Mouse (Mus musculus) liver, postnatal 0 days (tissue): ENCODE measurements at regions not wholly inside any gene's neighbourhood (a gene's known extent, or its start where the extent isn't known, plus 50 kb on each side); places are given as distances from the start of the nearest gene placed in this dataset.

Experiments used
- ATAC-seq: fragments of 200-750 bp; cut with Nextera tagmentation; 2 replicates; pipeline ENCODE4 v1.8.0; 2017; ENCODE audit warnings: mild to moderate bottlenecking, moderate library complexity
- DNase-seq: peaks from one replicate; pipeline ENCODE4 v3.0.0-alpha.2; 2016
- H3K27ac ChIP-seq: fragments of 300-500 bp; sonication (generic); 2 replicates; pipeline ENCODE4 v1.5.1; 2014; ENCODE audit warnings: antibody characterized with exemption, moderate library complexity, mild to moderate bottlenecking, low read depth
- H3K27me3 ChIP-seq: fragments of 300-500 bp; sonication (generic); 2 replicates; pipeline ENCODE4 v1.6.1; 2014; ENCODE audit warnings: low read length, control low read depth, mixed read lengths; ENCODE audit not compliant: insufficient read depth
- H3K36me3 ChIP-seq: fragments of 300-500 bp; sonication (generic); replicated peaks from 2 replicates; pipeline ENCODE4 v1.6.1; 2014; ENCODE audit warnings: mild to moderate bottlenecking, control low read depth, low read length, moderate library complexity, mixed read lengths; ENCODE audit not compliant: insufficient read depth
- H3K4me1 ChIP-seq: fragments of 300-500 bp; sonication (generic); 2 replicates; pipeline ENCODE4 v1.6.1; 2014; ENCODE audit warnings: antibody characterized with exemption, mild to moderate bottlenecking, control low read depth; ENCODE audit not compliant: insufficient read depth
- H3K4me2 ChIP-seq: fragments of 300-500 bp; sonication (generic); 2 replicates; pipeline ENCODE4 v1.6.1; 2014; ENCODE audit warnings: low read depth, mild to moderate bottlenecking, low read length, moderate library complexity, mixed read lengths
- H3K4me3 ChIP-seq: fragments of 300-500 bp; sonication (generic); 2 replicates; pipeline ENCODE4 v1.5.1; 2014; ENCODE audit warnings: low read depth, low read length
- H3K9ac ChIP-seq: fragments of 300-500 bp; sonication (generic); replicated peaks from 2 replicates; pipeline ENCODE4 v1.6.1; 2014; ENCODE audit warnings: mild to moderate bottlenecking, moderate library complexity
- H3K9me3 ChIP-seq: fragments of 300-500 bp; sonication (generic); 2 replicates; pipeline ENCODE4 v1.6.1; 2016; ENCODE audit warnings: mild to moderate bottlenecking, control low read depth, low read length, mixed read lengths
- CTCF ChIP-seq: sonication (generic); IDR thresholded peaks from 2 replicates; pipeline ENCODE4 v1.5.1; 2016; ENCODE audit warnings: antibody characterized with exemption, low read depth
- EP300 ChIP-seq: IDR thresholded peaks from 2 replicates; pipeline ENCODE4 v1.6.1; 2016; ENCODE audit warnings: antibody characterized with exemption, low read depth, mild to moderate bottlenecking
- WGBS: fragments of 180-500 bp; shearing (Covaris S2); extraction: QIAGEN DNeasy Blood & Tissue Kit; methylation state at CpG from one replicate; pipeline ENCODE4 v1.1.7; 2014; ENCODE audit not compliant: insufficient replicate concordance; 5-methylcytosine and 5-hydroxymethylcytosine counted together

DNA sequence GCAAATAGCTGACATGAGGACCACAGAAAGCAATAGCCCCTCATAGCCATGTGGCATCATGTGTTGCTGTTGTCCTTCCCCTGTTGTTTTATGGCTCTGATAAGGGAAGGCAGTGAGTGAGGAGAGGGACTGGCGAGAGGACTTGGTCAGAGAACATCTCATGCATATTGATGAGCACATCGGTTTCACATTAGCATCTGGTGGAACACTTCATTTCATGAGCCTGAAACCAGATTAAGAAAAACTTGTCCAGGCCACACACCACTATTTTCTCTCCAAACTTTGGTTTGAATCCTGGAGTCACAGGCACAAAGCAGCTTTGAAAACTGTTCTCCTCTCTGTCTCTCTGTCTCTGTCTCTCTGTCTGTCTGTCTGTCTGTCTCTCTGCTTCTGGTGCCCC, 451.0 kb upstream of the Mgmt start:
- TF ChIP-seq EP300 (no peak), CTCF (no peak)

DNA sequence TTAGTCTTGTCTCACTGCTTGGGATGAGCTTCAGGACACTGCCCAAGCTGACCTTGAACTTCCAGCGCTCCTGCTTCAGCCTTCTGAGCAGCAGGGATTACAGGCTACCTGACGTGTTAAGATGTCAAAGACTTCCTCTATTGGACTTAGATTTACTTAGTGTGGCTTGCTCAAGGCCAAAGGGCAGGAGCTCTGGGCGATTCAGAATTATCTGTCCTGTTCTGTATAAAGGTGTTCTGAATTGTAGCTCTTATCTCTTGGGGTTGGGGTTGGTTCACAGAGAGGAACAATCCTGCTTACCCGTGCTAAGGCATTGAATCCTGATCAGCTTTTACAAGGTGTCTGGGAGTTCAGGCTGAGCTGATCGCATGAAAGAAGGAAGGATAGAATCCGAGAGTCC, 449.3 kb upstream of the Mgmt start:
- WGBS: 59% methylated on average over 6 of the region's 6 CpGs

More for the DNA sequence above, 451.0 kb upstream of the Mgmt start:
- Histone ChIP-seq H3K9me3 (no peaks in the 10 kb centered on the region), H3K4me2 (no peak overlapping the region), H3K9ac (no peak overlapping the region), H3K36me3 (no peaks in the 10 kb centered on the region), H3K27ac (no peak overlapping the region), H3K4me3 (no peak overlapping the region), H3K4me1 (no peaks in the 10 kb centered on the region), H3K27me3 (no peaks in the 10 kb centered on the region)
- no peak for DNase-seq
- no peak for ATAC-seq
- 48% methylated on average over 2 of the region's 2 CpGs for WGBS

DNA sequence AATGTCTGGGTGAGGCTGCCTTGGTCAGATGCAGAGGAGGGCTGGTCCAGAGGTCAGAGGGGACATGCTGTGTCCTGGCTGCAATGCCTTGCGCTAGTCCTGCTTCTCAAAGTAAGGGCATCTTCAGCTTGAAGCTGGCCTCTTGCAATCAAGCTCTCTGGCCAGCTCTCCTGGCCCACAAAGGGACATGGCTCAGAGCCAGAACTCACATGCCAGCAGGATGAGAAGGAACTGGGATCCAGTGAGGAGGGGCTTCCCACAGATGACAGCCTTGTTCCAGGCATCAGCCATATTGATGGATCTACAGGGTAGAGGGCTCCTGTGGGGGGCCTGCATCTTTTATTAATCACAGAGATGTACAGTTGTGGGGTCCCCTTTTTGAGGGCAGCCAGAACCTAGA, 445.1 kb upstream of the Mgmt start:
- no peak for DNase-seq
- Histone ChIP-seq H3K4me1 (no peaks in the 10 kb centered on the region), H3K9me3 (no peaks in the 10 kb centered on the region), H3K27ac (no peak overlapping the region), H3K4me3 (no peak overlapping the region), H3K4me2 (no peak overlapping the region), H3K9ac (no peak overlapping the region), H3K27me3 (no peaks in the 10 kb centered on the region), H3K36me3 (no peaks in the 10 kb centered on the region)
- ATAC-seq: no peak
- TF ChIP-seq EP300 (no peak), CTCF (no peak)
- 57% methylated on average over 1 of the region's 1 CpGs for WGBS

More for the DNA sequence above, 449.3 kb upstream of the Mgmt start:
- Histone ChIP-seq H3K4me1 (no peaks in the 10 kb centered on the region), H3K27ac (no peak overlapping the region), H3K4me2 (no peak overlapping the region), H3K9ac (no peak overlapping the region), H3K36me3 (no peaks in the 10 kb centered on the region), H3K4me3 (no peak overlapping the region), H3K9me3 (no peaks in the 10 kb centered on the region), H3K27me3 (no peaks in the 10 kb centered on the region)
- ATAC-seq (no peak), DNase-seq (no peak)
- TF ChIP-seq CTCF (no peak), EP300 (no peak)

- WGBS: 74% methylated on average over 8 of the region's 8 CpGs
These were observed 442.6 kb upstream of the Mgmt start for GRCm38 (mm10) chr7:136451672-136452361.

DNA sequence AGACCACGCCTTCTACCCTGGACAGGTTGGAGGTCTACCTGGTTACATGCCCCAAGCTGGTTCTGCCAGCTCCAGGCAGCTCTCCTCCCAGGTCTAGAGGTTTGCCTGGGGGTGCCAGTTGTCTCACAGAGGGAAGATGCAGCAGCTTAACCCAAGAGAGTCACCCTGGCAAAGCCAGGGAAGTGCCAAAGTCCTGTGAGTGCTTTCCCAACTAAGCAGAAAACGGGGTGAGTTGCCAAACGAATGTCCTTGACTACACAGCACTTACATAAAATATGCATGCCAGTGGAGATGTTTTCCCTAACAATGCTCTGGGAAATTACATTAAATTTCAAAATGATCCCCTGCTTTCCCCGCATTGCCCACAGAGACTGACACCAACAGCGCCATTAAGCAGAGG, 441.9 kb upstream of the Mgmt start:
- H3K4me3 ChIP-seq: no peak overlapping the region
- no peaks in the 10 kb centered on the region for H3K9me3 ChIP-seq
- H3K4me1 ChIP-seq: no peaks in the 10 kb centered on the region
- no peaks in the 10 kb centered on the region for H3K27me3 ChIP-seq
- ATAC-seq: no peak
- H3K9ac ChIP-seq: no peak overlapping the region
- no peak overlapping the region for H3K4me2 ChIP-seq
- TF ChIP-seq CTCF (no peak), EP300 (no peak)
- 72% methylated on average over 5 of the region's 5 CpGs for WGBS
- H3K27ac ChIP-seq: no peak overlapping the region
- H3K36me3 ChIP-seq: no peaks in the 10 kb centered on the region
- no peak for DNase-seq

More at GRCm38 (mm10) chr7:136451672-136452361, 442.6 kb upstream of the Mgmt start:
- Histone ChIP-seq H3K4me1 (no peaks in the 10 kb centered on the region), H3K9ac (no peak overlapping the region), H3K27ac (no peak overlapping the region), H3K4me3 (no peak overlapping the region), H3K27me3 (no peaks in the 10 kb centered on the region), H3K36me3 (no peaks in the 10 kb centered on the region), H3K4me2 (no peak overlapping the region), H3K9me3 (no peaks in the 10 kb centered on the region)
- no peak for DNase-seq
- no peak for TF ChIP-seq EP300
- TF ChIP-seq CTCF: no peak
- no peak for ATAC-seq

DNA sequence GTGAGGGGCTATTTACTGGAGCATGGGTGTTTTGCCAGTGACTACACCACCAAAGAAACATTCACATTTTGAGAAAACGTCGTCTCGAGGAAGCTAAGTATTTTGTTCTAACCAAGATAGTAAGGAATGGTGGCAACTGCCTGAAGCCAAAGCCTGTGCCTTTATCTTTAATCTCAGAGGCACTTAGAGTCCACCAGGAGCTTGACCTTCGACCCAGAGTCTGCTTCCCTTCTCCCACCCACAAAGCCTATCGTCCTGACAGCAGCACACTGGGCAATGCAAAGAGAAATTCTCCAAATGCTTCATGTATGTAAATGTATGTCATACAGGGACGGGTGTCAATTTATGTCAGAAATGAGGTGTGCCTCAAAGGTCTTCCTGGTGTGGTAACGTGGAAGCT, 437.2 kb upstream of the Mgmt start:
- ATAC-seq (no peak), DNase-seq (no peak)
- H3K4me1 ChIP-seq: no peaks in the 10 kb centered on the region
- H3K4me2 ChIP-seq: no peak overlapping the region
- no peaks in the 10 kb centered on the region for H3K27me3 ChIP-seq
- no peaks in the 10 kb centered on the region for H3K36me3 ChIP-seq
- no peaks in the 10 kb centered on the region for H3K9me3 ChIP-seq
- WGBS: 39% methylated on average over 7 of the region's 7 CpGs
- H3K4me3 ChIP-seq: no peak overlapping the region
- no peak overlapping the region for H3K9ac ChIP-seq
- no peak overlapping the region for H3K27ac ChIP-seq
- TF ChIP-seq EP300 (no peak), CTCF (no peak)
